Mouse (Mus musculus) erythroblast, embryonic 14.5 days (primary cell): Measurements from ENCODE around the gene Fopnl.

Experiments used
- GATA1 ChIP-seq: IDR thresholded peaks from 2 replicates; pipeline ENCODE4 v1.6.1; 2012; ENCODE audit warnings: low read length, inconsistent platforms, mixed read lengths
- TAL1 ChIP-seq: IDR thresholded peaks from 3 replicates; pipeline ENCODE4 v1.6.1; 2012; ENCODE audit warnings: low read length, inconsistent platforms, mixed read lengths

GRCm38 (mm10) chr16:14296544-14297124 is 20.6 kb downstream of the Fopnl start:
- no peak for TF ChIP-seq GATA1
- no peak for TF ChIP-seq TAL1
